Mouse (Mus musculus) neural tube, embryonic 12.5 days (tissue): Measurements from ENCODE around the gene Prkar2a. TPM values are rescaled to one million over a fixed set of nuclear protein-coding genes. Genes with fewer than 3 reads are reported as not detected.

Experiments used
- ATAC-seq: fragments of 200-750 bp; cut with Nextera tagmentation; 2 replicates; pipeline ENCODE4 v1.8.0; 2017; ENCODE audit warnings: low read depth, mild to moderate bottlenecking, moderate TSS enrichment, moderate library complexity; ENCODE audit not compliant: low FRiP score
- H3K27ac ChIP-seq: fragments of 300-500 bp; sonication (generic); 2 replicates; pipeline ENCODE4 v1.5.1; 2016
- H3K27me3 ChIP-seq: fragments of 300-500 bp; sonication (generic); replicated peaks from 2 replicates; pipeline ENCODE4 v1.6.1; 2016; ENCODE audit warnings: mild to moderate bottlenecking
- H3K36me3 ChIP-seq: fragments of 300-500 bp; sonication (generic); 2 replicates; pipeline ENCODE4 v1.6.1; 2016; ENCODE audit warnings: mild to moderate bottlenecking
- H3K4me1 ChIP-seq: fragments of 300-500 bp; sonication (generic); 2 replicates; pipeline ENCODE4 v1.6.1; 2016
- H3K4me2 ChIP-seq: fragments of 300-500 bp; sonication (generic); replicated peaks from 2 replicates; pipeline ENCODE4 v1.6.1; 2016; ENCODE audit warnings: mild to moderate bottlenecking
- H3K4me3 ChIP-seq: fragments of 300-500 bp; sonication (generic); 2 replicates; pipeline ENCODE4 v1.5.1; 2016
- H3K9ac ChIP-seq: fragments of 300-500 bp; sonication (generic); 2 replicates; pipeline ENCODE4 v1.6.1; 2016; ENCODE audit warnings: mild to moderate bottlenecking
- H3K9me3 ChIP-seq: fragments of 300-500 bp; sonication (generic); 2 replicates; pipeline ENCODE4 v1.6.1; 2016; ENCODE audit warnings: mild to moderate bottlenecking
- WGBS: fragments of 180-500 bp; shearing (Covaris S2); methylation state at CpG from one replicate; pipeline ENCODE4 v1.1.7; 2016; 5-methylcytosine and 5-hydroxymethylcytosine counted together
- polyA plus RNA-seq: library from polyadenylated mRNA; unstranded; fragments of >200 nt; fragmentation: Nextera tagmentation; extraction: Ambion mirVana; gene quantifications from 2 replicates; pipeline ENCODE4 v1.2.1, GENCODE M21; 2016

The Prkar2a gene
- polyA plus RNA-seq, 1 experiment from 2014 or later: 66.4 TPM

GRCm38 (mm10) chr9:108759805-108760204, 70.7 kb downstream of the Prkar2a start:
- no peak for ATAC-seq
- H3K36me3 ChIP-seq: no peaks in the 10 kb centered on the region
- WGBS: 68% methylated on average over 2 of the region's 2 CpGs

GRCm38 (mm10) chr9:108761561-108761960, 72.4 kb downstream of the Prkar2a start:
- no peaks in the 10 kb centered on the region for H3K9me3 ChIP-seq
- H3K36me3 ChIP-seq: no peaks in the 10 kb centered on the region
- H3K27me3 ChIP-seq: no peaks in the 10 kb centered on the region
- H3K9ac ChIP-seq: no peak overlapping the region
- no peak overlapping the region for H3K27ac ChIP-seq
- H3K4me2 ChIP-seq: no peak overlapping the region
- H3K4me1 ChIP-seq: no peaks in the 10 kb centered on the region
- ATAC-seq: no peak
- no peak overlapping the region for H3K4me3 ChIP-seq

More at GRCm38 (mm10) chr9:108759805-108760204, 70.7 kb downstream of the Prkar2a start:
- Histone ChIP-seq H3K4me1 (no peaks in the 10 kb centered on the region), H3K9me3 (no peaks in the 10 kb centered on the region), H3K4me3 (no peak overlapping the region), H3K27me3 (no peaks in the 10 kb centered on the region), H3K9ac (no peak overlapping the region), H3K27ac (no peak overlapping the region), H3K4me2 (no peak overlapping the region)

GRCm38 (mm10) chr9:108764971-108765370, 75.9 kb downstream of the Prkar2a start:
- WGBS: 78% methylated on average over 10 of the region's 10 CpGs
- Histone ChIP-seq H3K9me3 (no peaks in the 10 kb centered on the region), H3K4me3 (no peak overlapping the region), H3K27ac (no peak overlapping the region), H3K9ac (no peak overlapping the region), H3K36me3 (no peaks in the 10 kb centered on the region), H3K4me1 (no peaks in the 10 kb centered on the region), H3K4me2 (no peak overlapping the region), H3K27me3 (no peaks in the 10 kb centered on the region)
- no peak for ATAC-seq

GRCm38 (mm10) chr9:108776614-108777013, 87.5 kb downstream of the Prkar2a start:
- no peak for ATAC-seq
- H3K9me3 ChIP-seq: no peaks in the 10 kb centered on the region
- no peak overlapping the region for H3K9ac ChIP-seq
- H3K27ac ChIP-seq: no peak overlapping the region
- no peak overlapping the region for H3K4me2 ChIP-seq
- H3K36me3 ChIP-seq: no peaks in the 10 kb centered on the region
- 87% methylated on average over 4 of the region's 4 CpGs for WGBS
- 0 out of 2 replicates have a peak, but pooled peaks cover 2% of the 10 kb centered on the region for H3K27me3 ChIP-seq
- no peaks in the 10 kb centered on the region for H3K4me1 ChIP-seq
- no peak overlapping the region for H3K4me3 ChIP-seq

GRCm38 (mm10) chr9:108777276-108777675, 88.2 kb downstream of the Prkar2a start:
- Histone ChIP-seq H3K4me1 (no peaks in the 10 kb centered on the region; the same call in 1 of the 2 replicates), H3K27me3 (0 out of 2 replicates have a peak, but pooled peaks cover 2% of the 10 kb centered on the region), H3K9ac (no peak overlapping the region), H3K36me3 (no peaks in the 10 kb centered on the region), H3K27ac (no peak overlapping the region), H3K9me3 (no peaks in the 10 kb centered on the region), H3K4me2 (no peak overlapping the region), H3K4me3 (no peak overlapping the region)
- WGBS: 77% methylated on average over 4 of the region's 4 CpGs
- no peak for ATAC-seq

GRCm38 (mm10) chr9:108780959-108781358, 91.8 kb downstream of the Prkar2a start:
- Histone ChIP-seq H3K4me3 (no peak overlapping the region), H3K27me3 (no peaks in the 10 kb centered on the region), H3K27ac (no peak overlapping the region), H3K9ac (no peak overlapping the region), H3K36me3 (no peaks in the 10 kb centered on the region), H3K4me2 (no peak overlapping the region), H3K9me3 (no peaks in the 10 kb centered on the region), H3K4me1 (peaks cover 16% of the 10 kb centered on the region)
- ATAC-seq: no peak
- WGBS: 62% methylated on average over 5 of the region's 5 CpGs

GRCm38 (mm10) chr9:108781891-108782290, 92.8 kb downstream of the Prkar2a start:
- WGBS: 57% methylated on average over 4 of the region's 4 CpGs
- Histone ChIP-seq H3K27ac (no peak overlapping the region), H3K27me3 (no peaks in the 10 kb centered on the region), H3K4me2 (no peak overlapping the region), H3K36me3 (no peaks in the 10 kb centered on the region), H3K9ac (no peak overlapping the region), H3K4me1 (peaks cover 24% of the 10 kb centered on the region), H3K9me3 (no peaks in the 10 kb centered on the region), H3K4me3 (no peak overlapping the region)
- no peak for ATAC-seq

GRCm38 (mm10) chr9:108782836-108783547, 93.9 kb downstream of the Prkar2a start:
- Histone ChIP-seq H3K27me3 (no peaks in the 10 kb centered on the region), H3K9ac (peak overlapping the region; percentile 96; the same call in 1 of the 2 replicates), H3K4me3 (peak overlapping the region; percentile 84), H3K9me3 (no peaks in the 10 kb centered on the region), H3K4me1 (peaks cover 35% of the 10 kb centered on the region), H3K4me2 (peak overlapping the region; percentile 78), H3K27ac (peak overlapping the region; percentile 91), H3K36me3 (no peaks in the 10 kb centered on the region)
- ATAC-seq: peak; percentile 4
- 15% methylated on average over 9 of the region's 9 CpGs for WGBS

GRCm38 (mm10) chr9:108783548-108784463, 94.7 kb downstream of the Prkar2a start, which contains the start of gene Ip6k2:
Gene Ip6k2, plus strand, starts transcription at chr9:108783796.
- Histone ChIP-seq H3K4me1 (peaks cover 44% of the 10 kb centered on the region), H3K27me3 (no peaks in the 10 kb centered on the region), H3K27ac (peak within 1 kb of the TSS; percentile 91), H3K4me2 (peak within 1 kb of the TSS; percentile 78), H3K9me3 (no peaks in the 10 kb centered on the region), H3K4me3 (peak within 1 kb of the TSS; percentile 84), H3K9ac (peak within 1 kb of the TSS; percentile 96), H3K36me3 (no peaks in the 10 kb centered on the region)
- ATAC-seq: peak; percentile 98
- under 1% methylated on average over 56 of the region's 56 CpGs for WGBS

- Histone ChIP-seq H3K27ac (peak overlapping the region; percentile 4; the same call in 1 of the 2 replicates), H3K9ac (peak overlapping the region; percentile 96), H3K9me3 (no peaks in the 10 kb centered on the region)
These were observed 96.3 kb downstream of the Prkar2a start for GRCm38 (mm10) chr9:108785416-108785815.

GRCm38 (mm10) chr9:108786494-108786893, 97.4 kb downstream of the Prkar2a start:
- no peaks in the 10 kb centered on the region for H3K9me3 ChIP-seq
- no peak overlapping the region for H3K4me3 ChIP-seq
- H3K27ac ChIP-seq: no peak overlapping the region
- WGBS: 95% methylated on average over 1 of the region's 1 CpGs
- no peaks in the 10 kb centered on the region for H3K27me3 ChIP-seq
- H3K9ac ChIP-seq: no peak overlapping the region
- H3K4me1 ChIP-seq: peaks cover 61% of the 10 kb centered on the region
- no peaks in the 10 kb centered on the region for H3K36me3 ChIP-seq
- no peak for ATAC-seq
- peak overlapping the region; percentile 78 for H3K4me2 ChIP-seq

More at GRCm38 (mm10) chr9:108785416-108785815, 96.3 kb downstream of the Prkar2a start:
- Histone ChIP-seq H3K4me3 (peak overlapping the region; percentile 84), H3K36me3 (no peaks in the 10 kb centered on the region), H3K27me3 (no peaks in the 10 kb centered on the region), H3K4me2 (peak overlapping the region; percentile 78), H3K4me1 (peaks cover 52% of the 10 kb centered on the region)
- no peak for ATAC-seq

GRCm38 (mm10) chr9:108787080-108787479, 98.0 kb downstream of the Prkar2a start:
- ATAC-seq: no peak
- no peaks in the 10 kb centered on the region for H3K36me3 ChIP-seq
- H3K4me1 ChIP-seq: peaks cover 67% of the 10 kb centered on the region

More at GRCm38 (mm10) chr9:108787080-108787479, 98.0 kb downstream of the Prkar2a start:
- H3K4me3 ChIP-seq: no peak overlapping the region
- no peaks in the 10 kb centered on the region for H3K27me3 ChIP-seq
- WGBS: 90% methylated on average over 2 of the region's 2 CpGs
- H3K9me3 ChIP-seq: no peaks in the 10 kb centered on the region
- no peak overlapping the region for H3K27ac ChIP-seq
- H3K4me2 ChIP-seq: peak overlapping the region; percentile 20
- H3K9ac ChIP-seq: no peak overlapping the region
